Mouse (Mus musculus): ENCODE results near the gene Top3a. TPM values are rescaled to one million over a fixed set of nuclear protein-coding genes. Genes with fewer than 3 reads are reported as not detected.

The Top3a gene
- polyA plus RNA-seq, 1 experiment from 2014 or later = 11.4 TPM

DNA sequence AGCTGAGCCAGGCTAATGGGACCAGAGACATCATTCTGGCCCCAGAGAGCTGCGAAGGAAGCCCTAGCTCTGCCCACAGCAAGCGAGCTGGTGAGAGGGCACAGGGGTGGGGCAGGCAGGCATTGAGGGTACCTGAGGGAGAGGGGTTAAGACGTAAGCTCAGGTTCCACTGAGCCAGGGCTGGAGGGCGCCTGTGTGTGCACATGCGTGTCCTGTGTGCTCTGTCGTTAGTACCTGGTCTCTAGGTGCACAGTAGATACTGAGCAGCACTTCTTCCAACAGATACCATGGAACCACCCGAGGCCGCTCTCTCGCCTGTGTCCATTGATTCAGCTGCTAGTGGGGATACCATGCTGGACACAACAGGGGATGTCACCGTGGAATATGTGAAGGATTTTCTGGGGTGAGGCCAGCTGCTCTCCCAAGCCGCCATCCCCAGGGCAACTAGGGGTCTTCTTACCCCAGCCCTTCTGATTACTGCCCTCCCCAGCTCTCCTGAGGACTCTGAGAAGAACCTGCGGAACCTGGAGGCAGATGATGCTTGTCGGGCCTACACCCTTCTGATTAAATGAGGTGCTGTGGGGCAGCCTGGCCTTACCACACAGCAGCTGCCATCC, 64.4 kb downstream of the Top3a start:
- Histone ChIP-seq H3K4me3 (ENCODE audit: inconsistent target) (no peak overlapping the region), H3K27ac (no peak overlapping the region), H3K79me2 (ENCODE audit: inconsistent target) (no peaks in the 10 kb centered on the region), H3K36me3 (ENCODE audit: inconsistent target) (peaks cover 78% of the 10 kb centered on the region)
- 93% methylated on average over 13 of the region's 13 CpGs for WGBS (ENCODE audit: missing documents)

- Histone ChIP-seq H3K4me3 (ENCODE audit: inconsistent target) (no peak overlapping the region), H3K79me2 (ENCODE audit: inconsistent target) (no peaks in the 10 kb centered on the region), H3K27ac (no peak overlapping the region), H3K36me3 (ENCODE audit: inconsistent target) (peaks cover 74% of the 10 kb centered on the region)
- WGBS (ENCODE audit: missing documents) = 96% methylated on average over 18 of the region's 18 CpGs
Measured at GRCm38 (mm10) chr11:60712040-60712439, 65.1 kb downstream of the Top3a start.

DNA sequence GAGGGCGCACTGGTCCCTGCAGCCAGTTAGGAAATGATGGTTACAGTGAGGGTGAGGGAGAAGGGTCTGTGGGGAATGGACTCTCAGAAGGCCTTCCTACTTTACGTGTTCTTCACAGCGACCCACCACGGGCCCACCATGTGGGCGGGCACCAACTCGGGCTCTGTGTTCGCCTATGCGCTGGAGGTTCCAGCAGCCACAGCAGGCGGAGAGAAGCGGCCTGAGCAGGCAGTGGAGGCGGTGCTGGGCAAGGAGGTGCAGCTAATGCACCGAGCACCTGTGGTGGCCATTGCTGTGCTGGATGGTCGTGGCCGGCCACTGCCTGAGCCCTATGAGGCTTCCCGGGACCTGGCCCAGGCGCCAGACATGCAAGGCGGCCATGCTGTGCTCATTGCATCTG, 65.9 kb downstream of the Top3a start:
- 93% methylated on average over 16 of the region's 17 CpGs for WGBS (ENCODE audit: missing documents)
- peaks cover 74% of the 10 kb centered on the region for H3K36me3 ChIP-seq (ENCODE audit: inconsistent target)
- H3K4me3 ChIP-seq (ENCODE audit: inconsistent target) = no peak overlapping the region
- H3K27ac ChIP-seq = no peak overlapping the region
- H3K79me2 ChIP-seq (ENCODE audit: inconsistent target) = no peaks in the 10 kb centered on the region

DNA sequence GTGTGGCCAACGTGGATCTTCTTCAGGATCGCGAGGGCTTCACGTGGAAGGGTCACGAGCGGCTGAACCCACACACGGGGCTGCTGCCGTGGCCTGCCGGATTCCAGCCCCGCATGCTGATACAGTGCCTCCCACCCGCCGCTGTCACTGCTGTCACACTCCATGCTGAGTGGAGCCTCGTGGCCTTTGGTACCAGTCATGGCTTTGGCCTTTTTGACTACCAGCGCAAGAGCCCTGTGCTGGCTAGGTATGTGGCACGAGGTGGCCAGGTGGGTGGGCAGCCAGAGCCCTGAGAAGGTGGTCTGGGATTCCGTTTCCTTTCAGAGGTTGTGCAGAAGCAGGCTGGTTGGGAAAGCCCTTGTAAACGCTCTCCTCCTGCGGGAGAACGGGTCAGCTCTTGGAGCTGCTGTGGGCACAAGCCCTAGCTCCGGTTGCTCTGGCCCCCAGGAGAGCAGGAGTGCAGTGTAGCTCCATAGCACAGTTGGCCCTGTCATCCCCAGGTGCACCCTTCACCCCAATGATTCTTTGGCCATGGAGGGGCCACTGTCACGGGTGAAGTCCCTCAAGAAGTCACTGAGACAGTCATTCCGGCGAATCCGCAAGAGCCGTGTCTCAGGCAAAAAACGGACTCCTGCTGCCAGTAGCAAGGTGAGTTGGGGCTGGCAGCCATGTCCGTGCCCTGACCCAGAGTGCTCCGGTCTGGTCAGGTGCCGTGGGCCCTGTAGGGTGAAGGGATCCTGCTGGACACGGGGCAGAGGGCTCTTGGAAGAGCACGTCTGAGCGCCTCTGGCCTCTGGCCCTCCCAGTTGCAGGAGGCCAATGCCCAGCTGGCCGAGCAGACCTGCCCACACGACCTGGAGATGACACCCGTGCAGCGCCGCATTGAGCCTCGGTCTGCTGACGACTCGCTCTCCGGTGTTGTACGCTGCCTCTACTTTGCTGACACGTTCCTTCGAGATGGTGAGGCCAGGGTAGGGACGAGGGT, 67.4 kb downstream of the Top3a start:
- H3K79me2 ChIP-seq (ENCODE audit: inconsistent target) = no peaks in the 10 kb centered on the region
- H3K4me3 ChIP-seq (ENCODE audit: inconsistent target) = no peak overlapping the region
- H3K36me3 ChIP-seq (ENCODE audit: inconsistent target) = peaks cover 64% of the 10 kb centered on the region
- H3K27ac ChIP-seq = no peak overlapping the region
- WGBS (ENCODE audit: missing documents) = 95% methylated on average over 43 of the region's 45 CpGs

- H3K27ac ChIP-seq = no peak overlapping the region
- H3K36me3 ChIP-seq (ENCODE audit: inconsistent target) = peaks cover 53% of the 10 kb centered on the region
- H3K79me2 ChIP-seq (ENCODE audit: inconsistent target) = no peaks in the 10 kb centered on the region; the same call in 1 of the 2 replicates
- 90% methylated on average over 10 of the region's 10 CpGs for WGBS (ENCODE audit: missing documents)
- H3K4me3 ChIP-seq (ENCODE audit: inconsistent target) = no peak overlapping the region
Measured at GRCm38 (mm10) chr11:60708631-60709030, 68.5 kb downstream of the Top3a start.

DNA sequence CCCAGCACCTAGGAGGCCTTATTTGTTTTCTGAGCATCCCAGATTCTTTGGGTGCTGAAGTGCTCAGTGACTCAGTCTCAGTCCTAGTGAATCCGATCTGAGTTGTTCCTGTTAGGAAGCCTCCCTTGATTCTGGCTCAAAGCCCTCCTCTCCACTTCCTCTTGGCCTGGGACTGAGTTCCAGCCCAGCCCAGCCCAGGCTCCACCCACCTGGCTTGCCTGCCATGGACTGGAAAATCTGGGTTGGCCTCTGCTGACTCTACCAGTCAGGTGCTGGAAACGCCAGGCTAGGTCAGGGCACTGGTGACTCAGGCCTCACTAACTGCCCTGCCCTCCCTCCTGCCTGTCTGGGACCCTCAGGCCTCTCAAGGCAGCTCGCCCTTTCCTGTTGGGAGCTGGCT, 69.5 kb downstream of the Top3a start:
- Histone ChIP-seq H3K4me3 (ENCODE audit: inconsistent target) (no peak overlapping the region), H3K36me3 (ENCODE audit: inconsistent target) (peaks cover 43% of the 10 kb centered on the region), H3K79me2 (ENCODE audit: inconsistent target) (no peaks in the 10 kb centered on the region; the same call in 1 of the 2 replicates), H3K27ac (no peak overlapping the region)
- 67% methylated on average over 3 of the region's 3 CpGs for WGBS (ENCODE audit: missing documents)

DNA sequence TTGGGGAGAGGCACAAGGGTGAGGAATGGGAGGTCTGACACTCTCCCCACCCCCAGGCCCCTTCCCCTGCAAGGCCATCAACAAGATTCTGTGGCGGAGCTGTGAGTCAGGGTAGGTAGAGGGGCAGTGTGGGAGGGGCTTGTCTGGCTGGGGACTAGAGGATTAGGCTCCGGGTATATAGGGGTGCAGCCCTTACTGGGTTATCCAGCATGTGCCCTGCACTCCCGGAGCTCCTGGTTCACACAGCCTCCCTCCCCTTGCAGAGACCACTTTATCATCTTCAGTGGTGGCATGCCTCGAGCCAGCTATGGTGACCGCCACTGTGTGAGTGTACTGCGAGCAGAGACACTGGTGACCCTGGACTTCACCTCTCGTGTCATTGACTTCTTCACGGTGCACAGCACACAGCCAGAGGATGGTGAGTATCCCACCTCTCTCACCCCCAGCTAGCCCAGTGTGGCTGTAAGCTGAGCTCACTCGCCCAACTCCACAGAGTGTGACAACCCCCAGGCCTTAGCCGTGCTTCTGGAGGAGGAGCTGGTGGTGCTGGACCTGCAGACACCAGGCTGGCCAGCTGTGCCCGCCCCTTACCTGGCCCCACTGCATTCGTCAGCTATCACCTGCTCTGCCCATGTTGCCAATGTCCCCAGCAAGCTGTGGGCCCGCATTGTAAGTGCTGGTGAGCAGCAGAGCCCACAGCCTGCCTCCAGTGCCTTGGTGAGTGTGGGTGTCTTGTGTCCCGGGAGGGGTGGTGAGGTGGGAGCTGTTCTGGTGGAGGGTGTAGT, 70.3 kb downstream of the Top3a start:
- Histone ChIP-seq H3K4me3 (ENCODE audit: inconsistent target) (no peak overlapping the region), H3K36me3 (ENCODE audit: inconsistent target) (peaks cover 35% of the 10 kb centered on the region), H3K27ac (no peak overlapping the region), H3K79me2 (ENCODE audit: inconsistent target) (peaks cover 7% of the 10 kb centered on the region; the same call in 1 of the 2 replicates)
- WGBS (ENCODE audit: missing documents) = 99% methylated on average over 14 of the region's 14 CpGs

DNA sequence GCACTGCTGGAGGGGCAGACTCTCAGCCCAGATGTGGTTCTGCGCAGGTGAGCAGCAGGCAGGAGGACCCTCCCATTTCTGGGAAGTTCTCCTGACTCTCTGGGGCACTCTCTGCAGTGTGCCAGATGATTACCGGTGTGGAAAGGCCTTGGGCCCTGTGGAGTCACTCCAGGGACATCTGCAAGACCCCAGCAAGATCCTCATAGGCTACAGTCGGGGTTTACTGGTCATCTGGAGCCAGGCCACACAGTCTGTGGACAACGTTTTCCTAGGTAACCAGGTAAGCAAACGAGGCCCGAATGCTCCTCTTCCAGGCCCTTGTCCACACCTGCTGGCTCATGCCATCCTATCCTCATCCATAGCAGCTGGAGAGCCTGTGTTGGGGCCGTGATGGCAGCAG, 71.1 kb downstream of the Top3a start:
- H3K27ac ChIP-seq = no peak overlapping the region
- H3K4me3 ChIP-seq (ENCODE audit: inconsistent target) = no peak overlapping the region
- peaks cover 13% of the 10 kb centered on the region; the same call in 1 of the 2 replicates for H3K79me2 ChIP-seq (ENCODE audit: inconsistent target)
- peaks cover 34% of the 10 kb centered on the region for H3K36me3 ChIP-seq (ENCODE audit: inconsistent target)
- WGBS (ENCODE audit: missing documents) = 98% methylated on average over 7 of the region's 7 CpGs

DNA sequence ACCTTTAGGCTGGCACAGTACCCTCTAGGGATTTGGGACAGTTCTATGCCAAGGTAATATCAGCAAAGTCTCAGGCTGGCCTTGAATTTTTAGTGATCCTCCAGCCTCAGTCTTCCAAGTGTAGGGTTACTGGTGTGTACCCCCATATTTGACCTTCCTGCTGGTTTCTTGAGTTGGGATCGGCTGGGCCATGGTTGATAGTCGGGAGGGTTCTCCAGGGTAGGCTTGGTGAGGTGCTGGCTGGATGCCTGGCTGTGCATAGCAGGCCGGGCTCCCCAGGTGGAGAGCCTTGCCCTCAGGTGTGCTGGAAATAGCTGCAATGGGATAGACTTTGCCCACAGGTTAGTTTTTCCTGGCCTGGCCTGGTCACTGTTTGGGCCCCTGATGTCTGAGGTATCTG, 71.9 kb downstream of the Top3a start:
- WGBS (ENCODE audit: missing documents) = 93% methylated on average over 3 of the region's 3 CpGs
- no peak overlapping the region for H3K4me3 ChIP-seq (ENCODE audit: inconsistent target)
- peaks cover 34% of the 10 kb centered on the region for H3K36me3 ChIP-seq (ENCODE audit: inconsistent target)
- no peak overlapping the region for H3K27ac ChIP-seq
- peaks cover 21% of the 10 kb centered on the region; the same call in 1 of the 2 replicates for H3K79me2 ChIP-seq (ENCODE audit: inconsistent target)

DNA sequence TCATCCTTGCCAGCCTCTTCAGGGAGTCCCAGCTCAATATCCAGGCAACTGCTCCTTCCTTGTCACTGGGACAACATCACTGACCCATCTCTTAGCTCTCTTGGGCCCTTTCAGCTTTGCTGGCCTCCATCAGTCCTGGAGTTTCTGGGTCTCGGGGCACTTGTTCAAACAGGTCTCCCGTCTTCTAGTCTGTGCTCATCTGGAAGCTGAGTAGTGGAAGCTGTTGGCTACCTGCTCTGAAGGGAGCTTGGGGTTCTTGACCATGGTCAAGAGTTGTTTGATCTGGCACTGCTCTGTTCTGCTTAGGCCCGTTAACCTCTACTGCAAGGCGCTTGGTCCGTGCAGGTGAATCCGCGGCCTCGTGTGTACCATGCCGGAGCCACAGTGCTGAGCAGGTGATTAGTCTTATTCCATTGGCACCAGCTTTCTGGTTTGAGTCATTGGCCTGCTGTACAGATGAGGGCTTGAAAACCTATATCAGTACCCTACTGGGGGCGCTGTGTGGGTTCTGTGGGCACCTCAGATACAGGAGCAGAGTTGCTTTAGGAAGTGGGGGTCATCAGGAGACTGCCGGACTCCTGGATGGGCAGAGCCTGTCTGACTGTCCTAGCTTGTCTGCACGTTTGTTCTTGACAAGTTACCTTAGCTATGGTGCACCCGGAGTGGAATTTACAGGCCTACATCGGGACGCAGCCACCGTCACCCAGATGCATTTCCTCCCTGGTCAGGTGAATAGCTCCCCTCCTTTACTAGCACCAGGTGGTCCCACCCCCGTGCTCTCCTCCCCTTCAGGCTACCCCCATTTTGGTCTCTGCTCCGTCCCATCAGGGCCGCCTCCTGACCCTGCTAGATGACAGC, 72.9 kb downstream of the Top3a start:
- WGBS (ENCODE audit: missing documents) = 97% methylated on average over 17 of the region's 19 CpGs
- Histone ChIP-seq H3K36me3 (ENCODE audit: inconsistent target) (peaks cover 27% of the 10 kb centered on the region), H3K4me3 (ENCODE audit: inconsistent target) (no peak overlapping the region), H3K27ac (no peak overlapping the region), H3K79me2 (ENCODE audit: inconsistent target) (peaks cover 23% of the 10 kb centered on the region; the same call in 1 of the 2 replicates)

- peaks cover 16% of the 10 kb centered on the region for H3K36me3 ChIP-seq (ENCODE audit: inconsistent target)
- H3K27ac ChIP-seq = no peak overlapping the region
- 44% methylated on average over 4 of the region's 4 CpGs for WGBS (ENCODE audit: missing documents)
- H3K79me2 ChIP-seq (ENCODE audit: inconsistent target) = peaks cover 23% of the 10 kb centered on the region; the same call in 1 of the 2 replicates
- no peak overlapping the region for H3K4me3 ChIP-seq (ENCODE audit: inconsistent target)
Measured at GRCm38 (mm10) chr11:60703131-60703530, 74.0 kb downstream of the Top3a start.

DNA sequence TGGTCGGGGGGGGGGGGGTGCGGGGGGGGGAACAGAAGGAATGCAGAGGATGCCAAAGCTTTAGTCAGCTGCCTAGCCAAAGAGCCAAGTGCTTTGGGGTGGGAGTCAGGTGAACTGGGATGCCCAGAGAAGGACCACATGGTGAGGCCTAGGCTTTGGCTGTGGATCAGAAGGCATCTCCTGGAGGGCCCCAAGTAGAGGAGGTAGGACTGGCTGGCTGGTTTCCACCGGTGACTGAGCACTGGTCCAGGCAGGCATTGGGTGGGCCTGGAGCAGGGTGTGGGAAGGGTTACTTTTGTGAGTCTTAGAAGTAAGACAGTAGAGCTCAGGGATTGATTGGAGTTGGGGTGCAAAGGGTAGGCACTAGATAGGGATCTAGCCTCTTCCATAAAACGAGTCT, 75.6 kb downstream of the Top3a start:
- 93% methylated on average over 4 of the region's 4 CpGs for WGBS (ENCODE audit: missing documents)
- Histone ChIP-seq H3K27ac (no peak overlapping the region), H3K79me2 (ENCODE audit: inconsistent target) (peaks cover 23% of the 10 kb centered on the region; the same call in 1 of the 2 replicates), H3K36me3 (ENCODE audit: inconsistent target) (peaks cover 9% of the 10 kb centered on the region), H3K4me3 (ENCODE audit: inconsistent target) (no peak overlapping the region)

DNA sequence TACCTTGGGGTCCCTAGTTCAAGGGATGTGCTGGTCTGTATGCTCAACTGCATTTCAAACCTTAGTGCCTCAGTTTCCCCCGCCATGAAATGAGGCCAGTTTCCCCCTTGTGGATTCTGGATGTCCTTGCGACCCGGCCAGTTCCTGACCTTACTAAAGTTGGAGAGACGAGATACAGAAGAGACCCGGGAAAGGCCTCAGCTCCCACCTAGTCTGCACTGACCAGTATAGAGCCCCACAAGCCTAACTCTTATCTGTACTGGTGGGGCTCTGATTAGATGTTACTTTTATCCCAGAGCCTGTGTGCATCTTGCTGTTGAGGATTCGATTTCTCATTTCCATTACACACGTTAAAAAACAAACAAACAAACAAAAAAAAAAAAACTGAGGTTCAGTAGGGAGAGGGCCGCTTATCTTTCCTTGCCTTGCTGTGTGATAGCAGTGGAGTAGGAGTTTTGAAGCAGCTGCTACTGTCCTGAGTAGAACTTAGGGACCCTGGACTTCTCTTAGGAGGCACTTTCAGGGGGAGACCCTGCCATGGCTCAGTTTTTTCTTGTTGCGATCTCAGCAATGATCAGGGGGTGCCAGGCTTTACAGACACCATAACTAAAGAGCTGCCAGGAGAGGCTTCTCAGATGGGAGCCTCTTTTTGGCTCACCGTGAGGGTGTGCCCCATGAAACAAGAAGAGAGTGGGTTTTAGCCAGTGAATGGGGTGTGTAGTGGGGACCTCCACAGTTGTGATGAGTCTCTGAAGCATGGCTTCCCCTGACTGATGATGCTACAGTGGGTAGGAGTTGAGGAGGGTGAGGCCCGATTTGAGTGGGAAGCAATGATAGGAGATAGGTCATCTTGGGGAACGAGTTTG, 76.6 kb downstream of the Top3a start:
- Histone ChIP-seq H3K79me2 (ENCODE audit: inconsistent target) (peaks cover 23% of the 10 kb centered on the region; the same call in 1 of the 2 replicates), H3K27ac (no peak overlapping the region), H3K4me3 (ENCODE audit: inconsistent target) (peak overlapping the region; percentile 54), H3K36me3 (ENCODE audit: inconsistent target) (no peaks in the 10 kb centered on the region)
- WGBS (ENCODE audit: missing documents) = 50% methylated on average over 12 of the region's 12 CpGs
